Mouse (Mus musculus) C2C12 (cell line): ENCODE results near the gene Ctnnbl1. TPM values are rescaled to one million over a fixed set of nuclear protein-coding genes. Genes with fewer than 3 reads are reported as not detected.

Experiments
- H3K27me3 ChIP-seq: one replicate; pipeline ENCODE4 v1.6.1; 2011; ENCODE audit not compliant: control insufficient read depth, insufficient read depth, insufficient read length
- H3K36me3 ChIP-seq: one replicate; pipeline ENCODE4 v1.6.1; 2011; ENCODE audit not compliant: control insufficient read depth, insufficient read depth
- H3K4me3 ChIP-seq: one replicate; pipeline ENCODE4 v1.5.1; 2011; ENCODE audit warnings: mild to moderate bottlenecking, control low read depth; ENCODE audit not compliant: poor library complexity, insufficient read depth, severe bottlenecking
- H3K79me2 ChIP-seq: one replicate; pipeline ENCODE4 v1.6.1; 2011; ENCODE audit not compliant: control insufficient read depth, insufficient read depth
- H3K79me3 ChIP-seq: one replicate; pipeline ENCODE4 v1.6.1; 2011; ENCODE audit warnings: low read depth, control low read depth
- H3ac ChIP-seq: one replicate; pipeline ENCODE3; 2011; ENCODE audit warnings: low read depth; ENCODE audit not compliant: control insufficient read depth, insufficient read length
- CEBPB ChIP-seq: IDR thresholded peaks from one replicate; pipeline ENCODE4 v1.6.1; 2011; ENCODE audit warnings: low read depth, mild to moderate bottlenecking, control low read depth, moderate library complexity
- CTCF ChIP-seq: IDR thresholded peaks from one replicate; pipeline ENCODE4 v1.5.1; 2011; ENCODE audit not compliant: control insufficient read depth, insufficient read depth, insufficient read length
- FOSL1 ChIP-seq: IDR thresholded peaks from one replicate; pipeline ENCODE4 v1.8.0; 2011; ENCODE audit warnings: mild to moderate bottlenecking, low read length; ENCODE audit not compliant: poor library complexity, insufficient read depth, severe bottlenecking
- MAX ChIP-seq: IDR thresholded peaks from one replicate; pipeline ENCODE4 v1.6.1; 2011; ENCODE audit warnings: mild to moderate bottlenecking, control low read depth
- MYOD1 ChIP-seq: IDR thresholded peaks from one replicate; pipeline ENCODE4 v1.6.1; 2011; ENCODE audit warnings: low read depth; ENCODE audit not compliant: control insufficient read depth, insufficient read length
- MYOG ChIP-seq: IDR thresholded peaks from one replicate; pipeline ENCODE4 v1.6.1; 2011; ENCODE audit not compliant: control insufficient read depth, insufficient read length; ENCODE audit errors: extremely low read depth
- USF1 ChIP-seq: IDR thresholded peaks from one replicate; pipeline ENCODE4 v1.6.1; 2011; ENCODE audit warnings: low read depth, mild to moderate bottlenecking, control low read depth, moderate library complexity
- long read RNA-seq, 2 experiments: library from polyadenylated mRNA; unstranded; transcript quantifications; one replicate each; pipeline ENCODE4 v2.0.0; 2019 to 2020
- polyA plus RNA-seq: library from polyadenylated mRNA; unstranded; fragments of >200 nt; fragmentation: generic; extraction: Trizol; gene quantifications from one replicate; pipeline ENCODE4 v1.2.1, GENCODE M21; 2012; ENCODE audit warnings: missing spikeins

Ctnnbl1 gene
- polyA plus RNA-seq, result 42.0 TPM
- long read RNA-seq, experiment 1, transcript Ctnnbl1-201 (16 exons, 2,442 nt), result major isoform, 53 of 66 reads
- long read RNA-seq, experiment 1, partial matches to known transcripts, result 6 of 66 reads
- long read RNA-seq, experiment 1, other reads (novel, unspliced or antisense), result 7 of 66 reads
- long read RNA-seq, experiment 2, transcript Ctnnbl1-201 (16 exons, 2,442 nt), result major isoform, 397 of 454 reads
- long read RNA-seq, experiment 2, partial matches to known transcripts, result 10 of 454 reads
- long read RNA-seq, experiment 2, other reads (novel, unspliced or antisense), result 47 of 454 reads

GRCm38 (mm10) chr2:157736854-157737850 lies at the start of gene Ctnnbl1:
Gene Ctnnbl1, plus strand, starts transcription at chr2:157737401.
- Histone ChIP-seq H3K36me3 (no peaks in the 10 kb centered on the region), H3K79me3 (peaks cover 13% of the 10 kb centered on the region), H3K4me3 (peak within 1 kb of the TSS; percentile 65), H3K79me2 (peaks cover 38% of the 10 kb centered on the region), H3ac (peak within 1 kb of the TSS; percentile 81), H3K27me3 (no peaks in the 10 kb centered on the region)
- TF ChIP-seq USF1, result no peak
- TF ChIP-seq MAX, result peak; percentile 38
- TF ChIP-seq CEBPB, result no peak

GRCm38 (mm10) chr2:157687506-157687905 lies 49.7 kb upstream of the Ctnnbl1 start:
- peaks cover 26% of the 10 kb centered on the region for H3K27me3 ChIP-seq
- H3K79me3 ChIP-seq, result no peaks in the 10 kb centered on the region
- TF ChIP-seq MAX (no peak), USF1 (no peak), CEBPB (no peak), FOSL1 (no peak), CTCF (no peak), MYOG (no peak), MYOD1 (no peak)
- no peaks in the 10 kb centered on the region for H3K79me2 ChIP-seq
- no peaks in the 10 kb centered on the region for H3K36me3 ChIP-seq
- no peak overlapping the region for H3K4me3 ChIP-seq
- H3ac ChIP-seq, result no peak overlapping the region

- Histone ChIP-seq H3K27me3 (peaks cover 32% of the 10 kb centered on the region), H3K36me3 (no peaks in the 10 kb centered on the region), H3K79me2 (no peaks in the 10 kb centered on the region), H3K4me3 (no peak overlapping the region), H3K79me3 (no peaks in the 10 kb centered on the region), H3ac (no peak overlapping the region)
- no peak for TF ChIP-seq CEBPB
- no peak for TF ChIP-seq MYOG
- TF ChIP-seq MAX, result no peak
- TF ChIP-seq MYOD1, result no peak
- no peak for TF ChIP-seq FOSL1
- no peak for TF ChIP-seq CTCF
- no peak for TF ChIP-seq USF1
These were observed 45.7 kb upstream of the Ctnnbl1 start for GRCm38 (mm10) chr2:157691266-157692105.

GRCm38 (mm10) chr2:157692365-157692932 lies 44.8 kb upstream of the Ctnnbl1 start:
- Histone ChIP-seq H3K36me3 (no peaks in the 10 kb centered on the region), H3ac (no peak overlapping the region), H3K27me3 (peaks cover 30% of the 10 kb centered on the region), H3K4me3 (no peak overlapping the region), H3K79me2 (no peaks in the 10 kb centered on the region), H3K79me3 (no peaks in the 10 kb centered on the region)
- no peak for TF ChIP-seq CEBPB
- TF ChIP-seq MYOG, result no peak
- TF ChIP-seq CTCF, result no peak
- TF ChIP-seq FOSL1, result no peak
- no peak for TF ChIP-seq USF1
- no peak for TF ChIP-seq MYOD1
- no peak for TF ChIP-seq MAX

GRCm38 (mm10) chr2:157693576-157693975 lies 43.6 kb upstream of the Ctnnbl1 start:
- Histone ChIP-seq H3ac (no peak overlapping the region), H3K79me3 (no peaks in the 10 kb centered on the region), H3K4me3 (no peak overlapping the region), H3K79me2 (no peaks in the 10 kb centered on the region), H3K36me3 (no peaks in the 10 kb centered on the region), H3K27me3 (peaks cover 26% of the 10 kb centered on the region)
- TF ChIP-seq MYOG (no peak), CEBPB (no peak), CTCF (no peak), FOSL1 (no peak), MYOD1 (no peak)
